Mouse (Mus musculus) gastrocnemius, postnatal 10 days (tissue): ENCODE measurements around the gene Naa50. TPM values are rescaled to one million over a fixed set of nuclear protein-coding genes. Genes with fewer than 3 reads are reported as not detected.

Source experiments
- DNase-seq: peaks from one replicate; pipeline ENCODE4 v3.0.0; 2021; ENCODE audit warnings: mixed read lengths
- total RNA-seq, 2 experiments: library from RNA; stranded (reverse); gene quantifications; 2 replicates each; pipeline ENCODE4 v1.2.3; 2021

Gene Naa50
- total RNA-seq, 2 experiments from 2014 or later: 231 to 242 TPM

- DNase-seq: no peak
Observed at GRCm38 (mm10) chr16:44200146-44200545, 60.5 kb downstream of the Naa50 start.

GRCm38 (mm10) chr16:44204331-44204730 is 64.7 kb downstream of the Naa50 start:
- no peak for DNase-seq

GRCm38 (mm10) chr16:44205973-44206372 is 66.3 kb downstream of the Naa50 start:
- no peak for DNase-seq

- DNase-seq: no peak
Observed at GRCm38 (mm10) chr16:44210156-44211053, 70.8 kb downstream of the Naa50 start.

- DNase-seq: no peak
Observed at GRCm38 (mm10) chr16:44211054-44211414, 71.4 kb downstream of the Naa50 start.

GRCm38 (mm10) chr16:44212703-44213102 is 73.1 kb downstream of the Naa50 start:
- DNase-seq: no peak

Other genes starting within 250 kb of the Naa50 start
- gene Qtrt2, start 213.0 kb upstream of the Naa50 start, total RNA-seq: 10 to 100 TPM in 1 of 2 experiments, 1 to 10 TPM in 1; 7.4 to 17.5 TPM
- gene Zdhhc23, start 160.0 kb upstream of the Naa50 start, total RNA-seq: under 1 TPM; 0.41 to 0.59 TPM
- gene Gramd1c, start 76.5 kb upstream of the Naa50 start, total RNA-seq: 1 to 10 TPM; 1.4 to 1.7 TPM
- 10 to 100 TPM; 40.0 to 45.3 TPM for gene Atp6v1a, start 125 bp upstream of the Naa50 start, total RNA-seq
- gene Usf3, start 33.4 kb downstream of the Naa50 start, total RNA-seq: 10 to 100 TPM; 35.8 to 40.6 TPM
- gene Sidt1, start 193.4 kb downstream of the Naa50 start, total RNA-seq: under 1 TPM; 0.09 to 0.34 TPM
- 1 to 10 TPM; 7.4 to 9.3 TPM for gene Spice1, start 207.3 kb downstream of the Naa50 start, total RNA-seq